Comparison of ENCODE assay signal across 18 mouse cellular contexts in genomic region chr17:7899961-7900360, GRCm38 (mm10). TPM values are rescaled to one million over a fixed set of nuclear protein-coding genes. Genes with fewer than 3 reads are reported as not detected.
DNase-seq lines count a peak whose midpoint lies in the region; ATAC-seq lines count a peak whose summit lies in the region.
"Had no signal": no experiment of that assay in that cellular context is flagged by ENCODE, and none has a peak within 500 bp of the region (broad histone marks: within the 10 kb centered on the region; RNA-seq: fewer than 3 reads in every experiment).

No protein-coding gene starts in this region.

- ATAC-seq in activated CD4-positive, CD25-positive, alpha-beta regulatory T cell, adult 4 months = no peak
- ATAC-seq: forebrain, embryonic 15.5 days; hindbrain, embryonic 16.5 days; intestine, embryonic 15.5 days had no signal

- peak; percentile 66 to 78 for DNase-seq in adrenal gland, adult (ENCODE audit: inconsistent age in 2 of 2, low spot score in 1 of 2)
- no peak for DNase-seq in adrenal gland, postnatal 10 days
- peak; percentile 74 for DNase-seq in heart, adult 11 months
- DNase-seq in heart, adult 9 months (ENCODE audit: low spot score in 2 of 2) = no peak
- DNase-seq in kidney, postnatal 10 days = peak; percentile 2
- no peak for DNase-seq in kidney, adult 9 months
- DNase-seq: cerebellum, adult 11-12 months; cerebellum, adult 8-10 months; cerebellum, postnatal 10 days; cerebellum, postnatal 36 days; embryo, embryonic 11 days; gastrocnemius, postnatal 25 days; kidney, adult 11 months had no signal

RNA-seq across cellular contexts. Expression of gene Tagap, which starts 25.8 kb away (rescaled TPM):
- total RNA-seq in adrenal gland, postnatal 10 days (2021) = 1 to 10 TPM; 4.5 to 4.6 TPM
- polyA plus RNA-seq in activated CD4-positive, CD25-positive, alpha-beta regulatory T cell, adult 4 months (2017; shearing (Covaris generic)) = 100 to 1,000 TPM in 1 of 2 experiments, 10 to 100 TPM in 1; 88.1 to 107 TPM
- polyA plus RNA-seq: erythroblast, embryonic 14.5 days had no signal

RNA-seq across cellular contexts. Expression of gene Rsph3a, which starts 45.5 kb away (rescaled TPM):
- total RNA-seq in adrenal gland, postnatal 10 days (2021) = 10 to 100 TPM; 43.0 to 43.9 TPM
- polyA plus RNA-seq in activated CD4-positive, CD25-positive, alpha-beta regulatory T cell, adult 4 months (2017; shearing (Covaris generic)) = 10 to 100 TPM; 21.3 to 34.9 TPM

Comparison
In these comparisons a context has a peak if more than half of its experiments do, and no peak if none do; other contexts are left out.
1. DNase-seq: peak in adrenal gland, adult (2 of 2), heart, adult 11 months (single experiment) and kidney, postnatal 10 days (single experiment); none in adrenal gland, postnatal 10 days (single experiment), heart, adult 9 months (0 of 2) and kidney, adult 9 months (single experiment).